Mouse (Mus musculus): ENCODE measurements around the gene Smg6. TPM values are rescaled to one million over a fixed set of nuclear protein-coding genes. Genes with fewer than 3 reads are reported as not detected.

The Smg6 gene
- polyA plus RNA-seq, 1 experiment = 18.7 TPM

DNA sequence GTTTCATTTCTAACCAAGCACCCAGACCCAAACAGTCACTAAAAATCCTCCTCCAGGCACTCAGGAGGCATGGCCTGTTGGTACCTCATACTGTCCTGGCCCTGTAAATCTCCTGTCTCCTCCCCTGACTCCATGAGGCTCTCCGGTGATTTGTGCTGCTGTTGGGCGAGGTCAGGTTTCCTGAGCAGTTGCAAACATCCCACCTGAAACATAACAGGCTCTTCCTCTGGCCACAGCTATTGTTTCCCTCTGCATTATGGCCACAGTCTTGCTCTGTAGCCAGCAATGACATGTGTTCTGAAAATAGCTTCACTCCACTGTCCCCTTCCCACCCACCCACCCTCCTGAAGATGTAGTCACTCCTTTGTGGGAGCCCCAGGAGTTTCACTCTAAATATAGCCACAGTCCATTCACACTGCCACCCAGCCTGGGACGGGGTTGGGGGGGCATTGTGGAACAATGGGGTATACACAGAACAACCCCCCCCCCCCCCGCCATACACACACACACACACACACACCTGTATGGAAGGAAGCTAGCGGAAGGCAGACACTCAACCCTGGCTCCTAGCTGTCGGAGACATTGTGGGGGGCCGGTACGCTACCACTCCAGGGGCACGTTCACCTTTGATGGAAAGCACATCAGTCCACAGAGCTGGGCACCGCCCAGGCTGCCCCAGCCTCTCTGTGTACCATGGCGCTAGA is 222.9 kb downstream of the Smg6 start:
- H3K4me1 ChIP-seq (ENCODE audit: control insufficient read depth, insufficient read depth, insufficient read length, low read length) = peaks cover 12% of the 10 kb centered on the region
- peaks cover 16% of the 10 kb centered on the region for H3K36me3 ChIP-seq (ENCODE audit: control insufficient read depth, insufficient read depth, low read length)
- no peaks in the 10 kb centered on the region for H3K27me3 ChIP-seq (ENCODE audit: control insufficient read depth, insufficient read depth, low read length)
- WGBS = 89% methylated on average over 11 of the region's 11 CpGs
- peak overlapping the region; percentile 41 for H3K27ac ChIP-seq (ENCODE audit: insufficient read depth, low read depth, low read length)
- H3K4me3 ChIP-seq (ENCODE audit: low read depth, low read length) = no peak overlapping the region
- TF ChIP-seq POLR2A (IDR thresholded peaks at IDR 0.05; ENCODE audit: low read depth, low read length) (no peak), CTCF (IDR thresholded peaks at IDR 0.05; ENCODE audit: extremely low read depth, insufficient read length, insufficient replicate concordance, low read depth, low read length) (no peak)

GRCm38 (mm10) chr11:75150346-75150745 is 224.7 kb downstream of the Smg6 start:
- TF ChIP-seq CTCF (IDR thresholded peaks at IDR 0.05; ENCODE audit: extremely low read depth, insufficient read length, insufficient replicate concordance, low read depth, low read length) = no peak
- no peak for TF ChIP-seq POLR2A (IDR thresholded peaks at IDR 0.05; ENCODE audit: low read depth, low read length)
- 71% methylated on average over 1 of the region's 1 CpGs for WGBS
- peaks cover 12% of the 10 kb centered on the region for H3K4me1 ChIP-seq (ENCODE audit: control insufficient read depth, insufficient read depth, insufficient read length, low read length)
- peaks cover 8% of the 10 kb centered on the region for H3K36me3 ChIP-seq (ENCODE audit: control insufficient read depth, insufficient read depth, low read length)
- H3K27me3 ChIP-seq (ENCODE audit: control insufficient read depth, insufficient read depth, low read length) = no peaks in the 10 kb centered on the region
- no peak overlapping the region for H3K4me3 ChIP-seq (ENCODE audit: low read depth, low read length)
- H3K27ac ChIP-seq (ENCODE audit: insufficient read depth, low read depth, low read length) = no peak overlapping the region

DNA sequence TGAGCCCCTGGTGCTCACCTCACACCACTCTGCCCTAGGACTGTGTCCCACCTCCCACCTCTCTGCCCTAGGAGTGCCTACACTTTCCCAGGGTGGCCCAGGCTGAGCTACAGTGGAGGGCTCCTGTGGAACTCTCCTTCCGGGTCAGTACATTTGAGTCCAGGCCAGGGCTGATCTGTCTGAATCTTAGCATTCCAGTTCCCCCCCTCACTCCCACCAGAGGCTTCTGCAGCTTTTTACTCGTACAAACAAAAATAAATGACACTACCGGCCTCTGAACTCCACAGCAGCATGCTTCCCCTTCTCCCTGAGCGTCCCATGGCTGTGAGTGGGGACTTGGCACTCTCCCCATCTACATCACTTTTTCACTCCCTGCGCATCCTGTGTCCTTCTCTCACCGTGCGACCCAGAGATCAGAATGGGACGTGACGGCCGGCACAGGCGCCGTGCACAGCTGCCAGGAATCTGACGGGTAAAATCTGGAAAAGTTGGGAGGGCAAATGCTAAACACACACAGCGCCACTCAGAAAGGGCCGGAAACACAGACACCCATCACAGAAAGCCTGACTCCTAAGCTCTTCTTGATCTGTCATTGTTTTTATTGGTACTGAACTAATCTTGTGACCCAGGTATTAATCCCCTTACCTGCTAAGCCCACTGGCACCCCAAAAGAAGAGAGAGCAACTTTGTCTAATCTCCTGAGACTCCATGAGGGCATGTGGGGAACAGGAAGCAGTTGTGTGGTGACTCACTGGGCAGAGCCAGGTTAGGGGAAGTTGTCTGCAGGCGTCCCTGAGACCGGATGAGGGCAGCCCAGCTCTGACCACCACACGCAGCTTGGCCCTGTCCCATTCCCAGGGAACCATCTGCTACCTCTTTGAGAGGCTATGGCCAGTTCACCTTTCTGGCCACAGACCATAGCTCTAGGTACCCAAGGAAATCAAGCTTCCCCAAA is 227.3 kb downstream of the Smg6 start:
- WGBS = 73% methylated on average over 18 of the region's 18 CpGs
- no peaks in the 10 kb centered on the region for H3K27me3 ChIP-seq (ENCODE audit: control insufficient read depth, insufficient read depth, low read length)
- peak overlapping the region; percentile 10; the same call in 1 of the 2 replicates for H3K4me3 ChIP-seq (ENCODE audit: low read depth, low read length)
- peaks cover 6% of the 10 kb centered on the region; the same call in 1 of the 2 replicates for H3K36me3 ChIP-seq (ENCODE audit: control insufficient read depth, insufficient read depth, low read length)
- no peak for TF ChIP-seq POLR2A (IDR thresholded peaks at IDR 0.05; ENCODE audit: low read depth, low read length)
- no peak for TF ChIP-seq CTCF (IDR thresholded peaks at IDR 0.05; ENCODE audit: extremely low read depth, insufficient read length, insufficient replicate concordance, low read depth, low read length)
- H3K4me1 ChIP-seq (ENCODE audit: control insufficient read depth, insufficient read depth, insufficient read length, low read length) = peaks cover 6% of the 10 kb centered on the region
- H3K27ac ChIP-seq (ENCODE audit: insufficient read depth, low read depth, low read length) = peak overlapping the region; percentile 35

GRCm38 (mm10) chr11:75154053-75154585 is 228.5 kb downstream of the Smg6 start:
- TF ChIP-seq CTCF (IDR thresholded peaks at IDR 0.05; ENCODE audit: extremely low read depth, insufficient read length, insufficient replicate concordance, low read depth, low read length) (no peak), POLR2A (IDR thresholded peaks at IDR 0.05; ENCODE audit: low read depth, low read length) (no peak)
- Histone ChIP-seq H3K36me3 (ENCODE audit: control insufficient read depth, insufficient read depth, low read length) (peaks cover 8% of the 10 kb centered on the region; the same call in 1 of the 2 replicates), H3K4me3 (ENCODE audit: low read depth, low read length) (no peak overlapping the region), H3K4me1 (ENCODE audit: control insufficient read depth, insufficient read depth, insufficient read length, low read length) (peaks cover 4% of the 10 kb centered on the region), H3K27ac (ENCODE audit: insufficient read depth, low read depth, low read length) (peak overlapping the region; percentile 35; the same call in 1 of the 2 replicates), H3K27me3 (ENCODE audit: control insufficient read depth, insufficient read depth, low read length) (no peaks in the 10 kb centered on the region)
- 74% methylated on average over 6 of the region's 6 CpGs for WGBS

GRCm38 (mm10) chr11:75155985-75156384 is 230.4 kb downstream of the Smg6 start:
- WGBS = 74% methylated on average over 6 of the region's 6 CpGs
- no peak for TF ChIP-seq CTCF (IDR thresholded peaks at IDR 0.05; ENCODE audit: extremely low read depth, insufficient read length, insufficient replicate concordance, low read depth, low read length)
- no peak for TF ChIP-seq POLR2A (IDR thresholded peaks at IDR 0.05; ENCODE audit: low read depth, low read length)
- Histone ChIP-seq H3K4me1 (ENCODE audit: control insufficient read depth, insufficient read depth, insufficient read length, low read length) (peaks cover 4% of the 10 kb centered on the region), H3K36me3 (ENCODE audit: control insufficient read depth, insufficient read depth, low read length) (peaks cover 15% of the 10 kb centered on the region), H3K4me3 (ENCODE audit: low read depth, low read length) (no peak overlapping the region), H3K27ac (ENCODE audit: insufficient read depth, low read depth, low read length) (peak overlapping the region; percentile 38), H3K27me3 (ENCODE audit: control insufficient read depth, insufficient read depth, low read length) (no peaks in the 10 kb centered on the region)

DNA sequence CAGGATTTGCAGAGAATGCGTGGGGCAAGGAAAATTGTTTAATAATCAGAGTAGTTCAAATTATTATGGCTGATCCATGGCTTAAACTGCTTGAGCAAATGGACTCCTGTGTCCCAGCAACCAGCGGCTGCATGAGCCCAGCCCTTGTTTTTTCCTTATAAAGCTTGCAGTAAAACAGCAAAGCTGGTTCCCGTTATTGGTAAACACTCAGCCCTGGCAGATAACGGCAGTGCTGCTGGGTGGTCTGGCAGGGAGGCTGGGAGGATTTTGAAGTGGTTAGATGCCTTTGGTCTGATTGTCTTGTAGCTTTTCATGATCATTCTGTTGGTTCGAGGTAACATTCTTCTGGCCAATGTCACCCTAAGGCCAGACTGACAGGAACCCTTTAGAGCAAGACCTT is 230.8 kb downstream of the Smg6 start:
- H3K4me1 ChIP-seq (ENCODE audit: control insufficient read depth, insufficient read depth, insufficient read length, low read length) = peaks cover 4% of the 10 kb centered on the region
- H3K4me3 ChIP-seq (ENCODE audit: low read depth, low read length) = no peak overlapping the region
- TF ChIP-seq POLR2A (IDR thresholded peaks at IDR 0.05; ENCODE audit: low read depth, low read length) (no peak), CTCF (IDR thresholded peaks at IDR 0.05; ENCODE audit: extremely low read depth, insufficient read length, insufficient replicate concordance, low read depth, low read length) (no peak)
- no peaks in the 10 kb centered on the region for H3K27me3 ChIP-seq (ENCODE audit: control insufficient read depth, insufficient read depth, low read length)
- H3K27ac ChIP-seq (ENCODE audit: insufficient read depth, low read depth, low read length) = peak overlapping the region; percentile 47
- WGBS = 72% methylated on average over 5 of the region's 5 CpGs
- peaks cover 15% of the 10 kb centered on the region for H3K36me3 ChIP-seq (ENCODE audit: control insufficient read depth, insufficient read depth, low read length)
